Mouse (Mus musculus): ENCODE measurements around the gene Elane. TPM values are rescaled to one million over a fixed set of nuclear protein-coding genes. Genes with fewer than 3 reads are reported as not detected.

Gene Elane
- polyA plus RNA-seq, 1 experiment: not detected

- H3K4me3 ChIP-seq: no peak overlapping the region
- H3ac ChIP-seq (ENCODE audit: control insufficient read depth, insufficient read length): no peak overlapping the region
- no peaks in the 10 kb centered on the region for H3K27me3 ChIP-seq (ENCODE audit: control insufficient read depth, insufficient read depth, insufficient read length)
- H3K79me2 ChIP-seq (ENCODE audit: control insufficient read depth, insufficient read depth): peaks cover 4% of the 10 kb centered on the region
- peak overlapping the region; percentile 34 for H3K4me2 ChIP-seq (ENCODE audit: low read depth)
- TF ChIP-seq MAX (IDR thresholded peaks at IDR 0.05; ENCODE audit: low read depth) (no peak), MYOG (IDR thresholded peaks at IDR 0.05; ENCODE audit: control insufficient read depth in 1 of 3, insufficient read depth in 1 of 3, insufficient read length in 2 of 3, low read depth in 2 of 3) (peak in 2 of 3 experiments; percentile 92 to 97), POLR2A (IDR thresholded peaks at IDR 0.05; ENCODE audit: insufficient read length, low read depth) (no peak), MYOD1 (IDR thresholded peaks at IDR 0.05; ENCODE audit: control insufficient read depth in 1 of 3, insufficient read length in 2 of 3, low read depth in 2 of 3) (peak in 2 of 3 experiments; percentile 75 to 89), TCF3 (IDR thresholded peaks at IDR 0.05; ENCODE audit: insufficient read length, low read depth) (peak; percentile 88), TCF12 (IDR thresholded peaks at IDR 0.05; ENCODE audit: insufficient read depth, poor library complexity, severe bottlenecking) (peak; percentile 83)
- H3K36me3 ChIP-seq (ENCODE audit: control insufficient read depth, insufficient read depth): peaks cover 5% of the 10 kb centered on the region
Observed at GRCm38 (mm10) chr10:79932736-79933135, 46.7 kb downstream of the Elane start.

- TF ChIP-seq TCF3 (IDR thresholded peaks at IDR 0.05; ENCODE audit: insufficient read length, low read depth) (no peak), MYOG (IDR thresholded peaks at IDR 0.05; ENCODE audit: control insufficient read depth in 1 of 3, insufficient read depth in 1 of 3, insufficient read length in 2 of 3, low read depth in 2 of 3) (peak in 1 of 3 experiments; percentile 10)
- Histone ChIP-seq H3K4me2 (ENCODE audit: low read depth) (peak overlapping the region; percentile 34), H3K27me3 (ENCODE audit: control insufficient read depth, insufficient read depth, insufficient read length) (no peaks in the 10 kb centered on the region), H3K4me3 (no peak overlapping the region), H3K36me3 (ENCODE audit: control insufficient read depth, insufficient read depth) (peaks cover 5% of the 10 kb centered on the region), H3ac (ENCODE audit: control insufficient read depth, insufficient read length) (no peak overlapping the region), H3K79me2 (ENCODE audit: control insufficient read depth, insufficient read depth) (peaks cover under 1% of the 10 kb centered on the region)
Observed at GRCm38 (mm10) chr10:79933145-79933679, 47.2 kb downstream of the Elane start.

GRCm38 (mm10) chr10:79933861-79934260 is 47.8 kb downstream of the Elane start:
- Histone ChIP-seq H3K79me2 (ENCODE audit: control insufficient read depth, insufficient read depth) (no peaks in the 10 kb centered on the region), H3K4me2 (ENCODE audit: low read depth) (peak overlapping the region; percentile 51), H3K27me3 (ENCODE audit: control insufficient read depth, insufficient read depth, insufficient read length) (no peaks in the 10 kb centered on the region), H3ac (ENCODE audit: control insufficient read depth, insufficient read length) (no peak overlapping the region), H3K36me3 (ENCODE audit: control insufficient read depth, insufficient read depth) (peaks cover 5% of the 10 kb centered on the region), H3K4me3 (no peak overlapping the region)
- TF ChIP-seq MYOG (IDR thresholded peaks at IDR 0.05; ENCODE audit: control insufficient read depth in 1 of 3, insufficient read depth in 1 of 3, insufficient read length in 2 of 3, low read depth in 2 of 3) (no peak), E2F4 (IDR thresholded peaks at IDR 0.05; ENCODE audit: insufficient read depth) (no peak), USF1 (IDR thresholded peaks at IDR 0.05; ENCODE audit: low read depth) (no peak), CEBPB (IDR thresholded peaks at IDR 0.05; ENCODE audit: insufficient read depth, poor library complexity, severe bottlenecking) (no peak), TCF3 (IDR thresholded peaks at IDR 0.05; ENCODE audit: insufficient read length, low read depth) (no peak), MAX (IDR thresholded peaks at IDR 0.05; ENCODE audit: low read depth) (no peak), SRF (IDR thresholded peaks at IDR 0.05; ENCODE audit: control insufficient read depth, insufficient read length, low read depth) (no peak), POLR2A (IDR thresholded peaks at IDR 0.05; ENCODE audit: insufficient read length, low read depth) (no peak), TCF12 (IDR thresholded peaks at IDR 0.05; ENCODE audit: insufficient read depth, poor library complexity, severe bottlenecking) (no peak), REST (IDR thresholded peaks at IDR 0.05; ENCODE audit: insufficient read depth, insufficient read length) (no peak), MYOD1 (IDR thresholded peaks at IDR 0.05; ENCODE audit: control insufficient read depth in 1 of 3, insufficient read length in 2 of 3, low read depth in 2 of 3) (no peak), POLR2AphosphoS2 (IDR thresholded peaks at IDR 0.05; ENCODE audit: insufficient read length, low read depth) (no peak)

GRCm38 (mm10) chr10:79934272-79934721 is 48.2 kb downstream of the Elane start:
- Histone ChIP-seq H3K79me2 (ENCODE audit: control insufficient read depth, insufficient read depth) (no peaks in the 10 kb centered on the region), H3ac (ENCODE audit: control insufficient read depth, insufficient read length) (no peak overlapping the region), H3K4me3 (no peak overlapping the region), H3K36me3 (ENCODE audit: control insufficient read depth, insufficient read depth) (peaks cover 5% of the 10 kb centered on the region), H3K4me2 (ENCODE audit: low read depth) (peak overlapping the region; percentile 51), H3K27me3 (ENCODE audit: control insufficient read depth, insufficient read depth, insufficient read length) (no peaks in the 10 kb centered on the region)
- TF ChIP-seq TCF3 (IDR thresholded peaks at IDR 0.05; ENCODE audit: insufficient read length, low read depth) (peak; percentile 97), MYOD1 (IDR thresholded peaks at IDR 0.05; ENCODE audit: control insufficient read depth in 1 of 3, insufficient read length in 2 of 3, low read depth in 2 of 3) (peak; percentile 36 to 97 (median 96)), USF1 (IDR thresholded peaks at IDR 0.05; ENCODE audit: low read depth) (peak; percentile 68), POLR2AphosphoS2 (IDR thresholded peaks at IDR 0.05; ENCODE audit: insufficient read length, low read depth) (no peak), MAX (IDR thresholded peaks at IDR 0.05; ENCODE audit: low read depth) (peak; percentile 40), E2F4 (IDR thresholded peaks at IDR 0.05; ENCODE audit: insufficient read depth) (no peak), CEBPB (IDR thresholded peaks at IDR 0.05; ENCODE audit: insufficient read depth, poor library complexity, severe bottlenecking) (no peak), REST (IDR thresholded peaks at IDR 0.05; ENCODE audit: insufficient read depth, insufficient read length) (no peak), MYOG (IDR thresholded peaks at IDR 0.05; ENCODE audit: control insufficient read depth in 1 of 3, insufficient read depth in 1 of 3, insufficient read length in 2 of 3, low read depth in 2 of 3) (peak; percentile 94 to 100 (median 99)), TCF12 (IDR thresholded peaks at IDR 0.05; ENCODE audit: insufficient read depth, poor library complexity, severe bottlenecking) (peak; percentile 94), SRF (IDR thresholded peaks at IDR 0.05; ENCODE audit: control insufficient read depth, insufficient read length, low read depth) (peak; percentile 78), POLR2A (IDR thresholded peaks at IDR 0.05; ENCODE audit: insufficient read length, low read depth) (peak; percentile 14)
